Mouse (Mus musculus) right cerebral cortex, adult 18-20 months (tissue): ENCODE measurements at regions not wholly inside any gene's neighbourhood (a gene's known extent, or its start where the extent isn't known, plus 50 kb on each side); places are given as distances from the start of the nearest gene placed in this dataset.
"Not testable (repeated sequence)": the region's sequence is repeated elsewhere in the genome, so short reads cannot be mapped to it uniquely, and the experiment has no call there.

Experiments used
- DNase-seq: peaks from one replicate; pipeline ENCODE4 v3.0.0; 2022; ENCODE audit warnings: mixed read lengths

DNA sequence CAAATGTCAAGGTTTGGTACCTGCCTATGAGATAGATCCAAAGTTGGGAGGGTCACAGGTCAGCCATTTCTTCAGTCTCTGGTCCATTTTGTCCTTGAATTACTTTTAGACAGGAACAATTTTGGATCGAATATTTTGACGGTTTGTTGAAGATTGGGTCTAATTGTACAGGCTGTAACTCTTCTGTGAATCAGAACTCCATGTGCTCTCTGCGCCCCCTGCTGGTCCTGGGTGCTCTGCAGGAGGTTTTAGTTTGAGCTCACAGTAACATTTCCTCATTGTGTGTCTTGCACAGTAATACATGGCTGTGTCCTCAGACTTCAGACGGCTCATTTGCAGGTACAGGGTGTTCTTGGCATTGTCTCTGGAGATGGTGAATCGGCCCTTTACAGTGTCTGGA, 158.1 kb downstream of the Adam6a start:
- not testable (repeated sequence) for DNase-seq

DNA sequence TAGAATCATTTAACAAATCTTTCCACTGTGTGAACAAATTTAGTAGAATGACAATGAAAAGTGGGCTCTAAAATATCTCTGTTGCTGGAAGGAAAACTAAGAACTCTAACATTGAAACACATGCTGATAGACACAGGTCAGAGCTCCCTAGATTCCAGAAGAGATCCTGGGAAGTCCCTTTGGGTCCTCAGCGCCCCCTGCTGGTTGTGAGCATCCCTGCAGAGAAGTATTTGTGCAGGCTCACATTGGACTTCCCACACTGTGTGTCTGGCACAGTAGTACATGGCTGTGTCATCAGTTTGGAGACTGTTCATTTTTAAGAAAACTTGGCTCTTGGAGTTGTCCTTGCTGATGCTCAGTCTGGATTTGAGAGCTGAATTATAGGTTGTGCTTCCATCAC, 172.7 kb downstream of the Adam6a start:
- peak; percentile 14 for DNase-seq

DNA sequence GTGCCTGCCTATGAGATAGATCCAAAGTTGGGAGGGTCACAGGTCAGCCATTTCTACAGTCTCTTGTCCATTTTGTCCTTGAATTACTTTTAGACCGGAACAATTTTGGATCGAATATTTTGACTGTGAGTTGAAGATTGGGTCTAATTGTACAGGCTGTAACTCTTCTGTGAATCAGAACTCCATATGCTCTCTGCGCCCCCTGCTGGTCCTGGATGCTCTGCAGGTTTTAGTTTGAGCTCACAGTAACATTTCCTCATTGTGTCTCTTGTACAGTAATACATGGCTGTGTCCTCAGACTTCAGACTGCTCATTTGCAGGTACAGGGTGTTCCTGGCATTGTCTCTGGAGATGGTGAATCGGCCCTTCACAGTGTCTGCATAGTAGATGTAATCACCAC, 192.1 kb downstream of the Adam6a start:
- DNase-seq, result peak; percentile 5

DNA sequence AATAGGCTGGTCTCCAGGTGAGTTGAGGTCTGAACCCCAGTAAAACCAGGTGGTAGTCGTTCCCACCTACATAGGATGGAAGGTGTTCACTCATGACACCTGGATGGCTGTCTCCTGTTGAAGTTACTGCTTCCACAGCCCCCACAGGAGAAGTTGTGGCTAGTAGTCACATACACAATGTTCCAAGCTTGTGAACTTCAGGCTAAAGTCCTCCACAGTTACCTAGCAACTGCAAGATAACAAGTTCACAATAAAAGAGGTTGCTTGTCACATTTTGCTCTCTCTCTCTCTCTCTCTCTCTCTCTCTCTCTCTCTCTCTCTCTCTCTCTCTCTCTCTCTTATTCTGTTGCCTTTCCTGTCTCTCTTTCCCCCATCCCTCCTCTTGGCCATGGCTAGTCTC, 202.6 kb downstream of the Adam6a start:
- DNase-seq, result no peak

DNA sequence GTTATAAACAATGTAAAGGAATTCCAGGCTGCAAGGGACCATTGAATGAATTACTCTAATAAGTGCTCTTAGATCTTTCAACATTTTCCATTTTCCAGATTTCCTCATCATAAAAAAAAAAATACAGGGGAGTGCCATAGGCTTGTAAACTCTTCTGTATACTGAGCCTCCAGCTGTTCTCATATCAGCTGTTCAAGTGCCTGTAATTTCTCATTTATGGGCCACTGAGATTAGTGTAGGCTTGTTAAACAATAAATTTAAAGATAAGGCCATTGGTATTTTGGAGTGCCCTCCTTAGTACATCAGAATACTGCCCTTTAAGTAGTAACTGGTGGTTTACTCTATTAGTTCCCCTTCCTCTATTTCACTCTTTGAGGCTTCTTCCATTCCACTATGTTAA, 204.3 kb downstream of the Adam6a start:
- no peak for DNase-seq

DNA sequence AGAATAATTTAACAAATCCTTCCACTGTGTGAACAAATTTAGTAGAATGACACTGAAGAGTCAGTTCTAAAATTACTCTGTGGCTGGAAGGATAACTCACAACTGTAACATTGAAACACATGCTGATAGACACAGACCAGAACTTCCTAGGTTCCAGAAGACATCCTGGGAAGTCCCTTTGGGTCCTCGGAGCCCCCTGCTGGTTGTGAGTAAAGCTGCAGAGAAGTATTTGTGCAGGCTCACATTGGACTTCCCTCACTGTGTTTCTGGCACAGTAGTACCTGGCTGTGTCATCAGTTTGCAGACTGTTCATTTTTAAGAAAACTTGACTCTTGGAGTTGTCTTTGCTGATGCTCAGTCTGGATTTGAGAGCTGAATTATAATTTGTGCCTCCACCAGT, 225.9 kb downstream of the Adam6a start:
- no peak for DNase-seq

DNA sequence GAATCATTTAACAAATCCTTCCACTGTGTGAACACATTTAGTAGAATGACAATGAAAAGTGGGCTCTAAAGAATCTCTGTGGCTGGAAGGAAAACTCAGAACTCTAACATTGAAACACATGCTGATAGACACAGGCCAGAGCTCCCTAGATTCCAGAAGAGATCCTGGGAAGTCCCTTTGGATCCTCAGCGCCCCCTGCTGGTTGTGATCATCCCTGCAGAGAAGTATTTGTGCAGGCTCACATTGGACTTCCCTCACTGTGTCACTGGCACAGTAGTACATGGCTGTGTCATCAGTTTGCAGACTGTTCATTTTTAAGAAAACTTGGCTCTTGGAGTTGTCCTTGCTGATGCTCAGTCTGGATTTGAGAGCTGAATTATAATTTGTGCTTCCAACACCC, 252.2 kb downstream of the Adam6a start:
- DNase-seq, result not testable (repeated sequence)

DNA sequence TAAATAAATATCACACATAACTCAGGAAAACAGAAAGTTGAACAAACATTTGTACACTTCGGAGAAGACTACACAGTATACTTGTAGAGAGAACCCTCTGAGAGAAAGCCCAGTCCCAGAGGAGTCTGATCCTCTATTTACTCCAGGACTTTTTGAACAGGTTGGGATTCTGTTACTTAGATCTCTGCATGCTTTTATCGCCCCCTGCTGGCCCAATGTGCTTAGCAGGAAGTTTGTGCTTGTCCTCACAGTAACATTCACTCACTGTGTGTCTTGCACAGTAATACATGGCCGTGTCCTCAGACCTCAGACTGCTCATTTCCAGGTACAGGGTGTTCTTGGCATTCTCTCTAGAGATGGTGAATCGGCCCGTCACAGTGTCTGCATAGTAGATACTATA, 282.7 kb downstream of the Adam6a start:
- DNase-seq, result no peak

DNA sequence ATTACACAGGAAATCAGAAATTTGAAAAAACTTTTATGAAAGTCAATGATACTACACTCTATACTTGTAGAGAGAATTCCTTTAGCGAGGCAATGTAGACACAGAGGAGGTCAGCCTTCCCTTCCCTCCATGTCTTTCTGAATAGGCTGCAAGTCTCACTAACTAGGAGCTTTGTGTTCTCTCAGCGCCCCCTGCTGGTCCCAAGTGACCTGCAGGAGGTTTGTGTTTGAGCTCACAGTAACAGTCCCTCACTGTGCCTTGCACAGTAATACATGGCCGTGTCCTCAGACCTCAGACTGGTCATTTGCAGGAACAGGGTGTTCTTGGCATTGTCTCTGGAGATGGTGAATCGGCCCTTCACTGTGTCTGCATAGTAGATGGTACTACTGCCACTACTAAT, 315.2 kb downstream of the Adam6a start:
- DNase-seq, result peak; percentile 14

DNA sequence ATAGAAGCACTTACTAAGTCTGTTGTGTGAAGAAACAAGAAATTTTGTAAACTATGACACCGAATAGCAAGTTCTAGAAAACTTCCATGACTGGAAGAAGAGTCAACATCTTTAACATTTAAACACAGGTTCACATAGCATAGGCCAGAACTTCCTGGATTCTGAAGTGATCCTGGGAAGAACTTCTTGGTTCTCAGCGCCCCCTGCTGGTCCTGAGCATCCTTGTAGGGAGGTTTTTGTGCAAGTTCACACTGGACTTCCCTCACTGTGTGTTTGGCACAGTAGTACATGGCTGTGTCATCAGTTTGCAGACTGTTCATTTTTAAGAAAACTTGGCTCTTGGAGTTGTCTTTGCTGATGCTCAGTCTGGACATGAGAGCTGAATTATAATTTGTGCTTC, 335.1 kb downstream of the Adam6a start:
- DNase-seq, result no peak

DNA sequence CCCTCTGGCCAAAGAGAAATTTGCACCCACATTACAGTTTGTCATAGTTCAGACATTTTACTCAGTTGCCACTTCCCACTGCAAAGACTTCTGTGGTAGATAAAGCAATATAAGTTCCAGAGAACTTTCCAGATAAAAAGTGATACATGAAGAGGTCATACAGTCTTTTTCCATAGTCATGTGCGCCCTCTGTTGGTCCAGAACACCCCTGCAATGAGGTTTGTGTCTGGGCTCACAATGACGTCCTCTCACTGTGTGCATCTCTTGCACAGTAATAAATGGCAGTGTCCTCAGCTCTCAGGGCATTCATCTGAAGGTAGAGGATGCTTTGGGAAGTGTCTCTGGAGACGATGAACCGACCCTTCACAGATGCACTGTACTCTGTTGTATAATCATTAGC, 352.4 kb downstream of the Adam6a start:
- DNase-seq, result no peak

DNA sequence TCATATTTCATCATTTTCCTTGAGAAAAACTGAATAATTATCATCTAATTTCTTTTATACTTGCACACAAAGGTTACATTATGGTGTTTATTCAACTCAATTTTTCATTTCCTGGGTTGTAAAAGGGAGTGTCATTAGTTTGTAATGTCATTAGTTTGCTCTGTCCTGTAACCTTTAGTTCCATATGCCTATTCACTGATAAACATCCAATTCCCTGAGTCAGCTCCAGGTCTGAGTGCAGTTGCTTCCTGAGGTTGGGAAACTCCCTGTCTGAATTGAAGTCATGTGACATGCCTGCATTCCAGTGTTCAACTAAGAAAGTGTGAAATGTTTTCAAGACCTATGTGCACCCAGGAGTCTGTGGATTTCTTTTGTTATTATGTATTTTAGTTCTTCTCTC, 362.8 kb downstream of the Adam6a start:
- DNase-seq, result no peak

DNA sequence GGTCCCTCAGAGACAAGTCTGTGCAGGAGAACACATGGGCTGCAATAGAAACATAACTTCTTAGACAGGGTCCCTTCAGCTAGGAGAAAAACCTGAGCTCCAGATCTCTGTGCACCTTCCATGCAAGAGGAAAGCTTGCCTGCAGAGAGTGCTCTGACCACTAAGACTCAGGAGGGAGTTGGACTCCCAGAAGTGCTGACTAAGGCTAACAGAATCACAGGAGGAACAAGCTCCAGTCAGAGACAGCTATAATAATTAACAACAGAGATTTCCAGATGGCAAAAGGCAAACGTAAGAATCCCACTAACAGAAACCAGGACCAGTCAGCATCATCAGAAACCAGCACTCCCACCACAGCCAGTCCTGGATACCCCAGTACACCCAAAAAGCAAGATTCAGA, 364.0 kb downstream of the Adam6a start:
- DNase-seq, result no peak

DNA sequence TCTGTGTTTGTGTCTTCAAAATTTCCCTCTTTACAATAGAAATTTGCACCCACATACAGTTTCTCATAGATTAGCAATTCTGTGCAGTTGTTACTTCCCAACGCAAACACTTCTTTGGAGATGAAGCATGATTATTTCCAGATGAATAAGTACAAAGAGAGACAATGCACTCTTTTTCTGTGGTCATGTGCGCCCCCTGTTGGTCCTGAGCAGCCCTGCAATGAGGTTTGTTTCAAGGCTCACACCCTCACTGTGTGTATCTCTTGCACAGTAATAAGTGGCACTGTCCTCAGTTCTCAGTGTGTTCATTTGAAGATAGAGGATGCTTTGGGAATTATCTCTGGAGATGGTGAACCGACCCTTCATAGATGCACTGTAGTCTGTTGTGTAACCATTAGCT, 368.1 kb downstream of the Adam6a start:
- DNase-seq, result no peak

DNA sequence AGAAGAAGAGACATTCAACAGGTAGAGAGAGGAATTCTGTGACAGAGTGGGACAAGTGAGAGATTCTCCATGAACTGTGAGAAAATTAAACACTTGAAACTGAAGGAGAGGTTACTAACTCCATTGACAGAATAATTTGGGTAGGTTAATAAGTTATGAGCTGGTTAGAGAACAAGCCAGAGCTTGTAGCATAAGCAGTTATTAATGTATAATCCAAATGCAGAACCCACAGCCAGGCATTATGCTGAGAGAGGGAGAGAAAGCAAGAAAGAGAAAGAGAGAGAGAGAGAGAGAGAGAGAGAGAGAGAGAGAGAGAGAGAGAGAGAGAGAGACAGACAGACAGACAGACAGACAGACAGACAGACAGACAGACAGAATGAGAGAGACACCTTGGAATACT, 397.0 kb downstream of the Adam6a start:
- no peak for DNase-seq

DNA sequence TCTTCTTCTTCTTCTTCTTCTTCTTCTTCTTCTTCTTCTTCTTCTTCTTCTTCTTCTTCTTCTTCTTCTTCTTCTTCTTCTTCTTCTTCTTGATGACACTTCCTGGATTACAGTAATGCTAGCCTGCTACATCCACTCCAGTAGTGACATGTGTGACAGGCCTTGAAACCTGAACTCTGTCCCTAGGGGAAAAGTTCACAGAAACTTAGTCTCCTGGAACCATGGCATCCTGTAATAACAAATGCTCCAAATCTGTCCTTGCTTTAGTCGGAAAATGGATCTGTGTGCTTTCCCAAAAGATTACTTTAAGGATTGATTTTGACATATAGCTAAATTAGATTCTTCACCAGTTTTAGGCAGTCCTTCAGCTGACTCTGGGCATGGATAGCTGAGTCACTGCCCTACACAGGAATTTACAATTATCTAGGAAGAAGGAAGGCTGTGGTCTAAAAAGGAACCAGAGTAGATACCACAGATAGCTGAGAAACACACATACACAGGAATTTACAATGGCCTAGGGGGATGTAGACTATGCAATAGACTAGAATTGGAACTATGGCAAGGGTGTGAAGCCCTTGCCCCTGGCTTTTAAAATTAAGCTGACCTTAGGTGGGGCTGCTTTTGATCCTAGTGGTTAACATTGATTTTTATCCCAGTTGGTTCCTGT, 400.1 kb downstream of the Adam6a start:
- DNase-seq, result not testable (repeated sequence)

DNA sequence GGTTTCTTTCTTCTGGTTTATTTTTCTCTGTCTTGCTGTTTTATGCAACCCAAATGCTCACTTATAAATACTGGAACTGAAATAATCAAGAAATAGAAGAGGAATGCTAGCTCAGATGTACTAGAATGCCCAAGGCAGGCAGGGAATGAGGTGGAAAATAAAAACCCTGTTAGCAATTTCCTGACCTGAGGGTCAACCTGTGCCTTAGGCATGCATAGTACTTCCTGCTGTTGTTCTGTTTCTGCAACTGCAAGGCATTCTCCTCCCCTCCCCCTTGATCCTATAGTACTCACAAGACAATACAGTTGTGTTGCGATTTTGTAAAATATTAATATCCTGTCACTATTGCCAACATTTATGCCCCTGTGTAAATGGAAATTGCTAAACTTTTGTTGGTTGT, 402.1 kb downstream of the Adam6a start:
- not testable (repeated sequence) for DNase-seq

DNA sequence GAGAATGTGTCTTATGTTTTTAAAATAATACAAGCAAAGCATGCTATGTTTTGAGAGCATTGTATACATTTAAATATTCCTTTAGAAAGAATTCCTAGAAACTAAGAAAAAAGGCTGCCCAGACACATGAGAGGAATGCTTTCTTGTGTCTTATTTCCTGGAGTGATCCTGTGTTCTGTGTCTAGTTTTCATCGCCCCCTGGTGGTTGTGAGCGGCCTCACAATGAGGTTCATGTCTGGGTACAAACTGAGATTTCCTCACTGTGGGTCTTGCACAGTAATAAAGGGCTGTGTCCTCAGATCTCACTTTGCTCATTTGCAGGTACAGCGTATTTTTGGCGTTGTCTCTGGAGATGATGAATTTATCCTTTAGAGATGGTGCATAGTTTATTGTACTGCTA, 404.3 kb downstream of the Adam6a start:
- DNase-seq, result not testable (repeated sequence)

DNA sequence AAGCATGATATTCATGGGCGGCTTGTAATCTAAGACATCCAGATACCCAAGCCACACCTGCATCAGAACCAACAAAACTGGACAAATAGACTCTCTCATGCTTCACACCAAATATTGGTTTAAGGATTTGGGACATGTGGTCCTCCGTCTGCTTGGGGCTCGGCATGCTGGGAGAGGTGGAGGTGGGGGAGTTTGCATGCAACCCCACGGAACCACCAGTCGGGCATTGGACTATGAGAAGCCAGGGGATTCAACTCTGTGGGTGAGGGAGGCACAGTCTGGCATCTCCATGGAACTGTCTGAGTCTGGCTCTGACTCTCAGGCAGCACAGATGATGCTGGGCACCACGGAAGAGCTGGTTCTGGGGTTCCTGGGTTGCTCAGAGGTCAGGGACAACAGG, 430.6 kb downstream of the Adam6a start:
- no peak for DNase-seq

DNA sequence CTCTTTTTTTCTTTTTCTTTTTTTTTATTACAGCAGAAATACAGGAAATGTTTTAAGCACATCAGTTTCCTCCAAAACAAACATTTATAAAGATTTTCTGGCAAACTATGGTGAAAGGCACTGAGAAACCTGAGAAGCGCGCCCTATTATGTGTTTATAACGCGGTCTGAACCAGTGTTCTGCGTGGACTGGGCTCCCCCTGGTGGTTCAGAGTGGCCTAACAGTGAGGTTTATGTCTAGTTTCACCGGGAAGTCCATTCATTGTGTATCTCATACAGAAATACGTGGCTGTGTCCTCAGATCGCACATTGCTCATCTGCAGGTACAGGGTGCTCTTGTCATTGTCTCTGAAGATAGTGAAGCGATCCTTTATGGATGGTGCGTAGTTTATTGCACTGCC, 437.9 kb downstream of the Adam6a start:
- DNase-seq, result peak; percentile 74

DNA sequence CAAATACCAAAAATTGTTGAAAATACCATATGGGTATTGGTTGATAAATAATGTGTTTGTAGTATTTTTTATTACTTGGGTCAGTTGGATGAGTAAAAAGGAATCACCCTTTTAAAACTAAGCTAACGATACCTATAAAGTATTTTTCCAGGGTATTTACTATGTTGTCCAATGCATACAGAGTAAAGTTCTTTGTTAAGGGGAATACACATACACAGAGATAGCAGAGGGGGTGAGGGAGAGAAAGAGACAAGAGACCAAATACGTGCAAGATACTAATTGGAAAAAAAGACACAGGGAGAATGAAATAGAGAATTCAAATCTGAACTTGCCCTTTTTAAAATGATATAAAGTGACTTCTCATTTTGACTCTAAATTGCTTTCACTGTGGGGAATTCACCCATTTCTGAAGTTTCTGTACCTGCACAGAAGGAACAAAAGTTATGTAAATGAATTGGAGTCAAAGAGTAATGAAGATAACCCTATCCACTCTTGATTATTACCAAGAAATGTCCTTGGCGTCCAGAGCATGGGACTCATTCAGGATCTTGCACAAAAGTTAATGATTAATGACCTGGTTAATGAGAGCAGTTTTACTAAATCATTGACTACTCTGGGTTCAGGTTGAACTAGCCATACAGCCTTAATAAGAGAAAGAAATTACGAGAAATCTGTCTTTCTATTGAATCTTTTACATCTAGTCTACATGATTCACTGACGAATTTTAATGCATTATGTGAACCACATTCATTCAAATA, 443.7 kb downstream of the Adam6a start:
- DNase-seq, result no peak

DNA sequence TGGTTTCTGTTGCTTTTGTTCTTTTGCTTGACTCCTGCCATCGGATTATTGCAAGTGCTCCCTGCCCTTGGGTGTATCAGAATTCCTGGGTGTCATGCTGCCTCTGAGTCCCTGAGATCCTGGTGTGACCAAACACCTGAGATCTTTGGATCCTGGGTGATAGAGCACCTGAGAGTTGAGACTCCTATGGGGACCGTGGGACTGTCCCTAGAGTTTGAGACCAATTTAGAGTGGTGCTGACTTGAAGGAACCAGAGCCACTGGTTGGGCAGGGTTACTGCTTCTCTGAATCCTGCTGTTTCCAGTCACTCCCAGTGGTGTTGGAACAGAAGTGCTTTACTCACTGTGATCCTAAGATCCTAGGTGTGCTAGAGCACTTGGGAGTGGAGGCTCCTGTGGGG, 448.7 kb downstream of the Adam6a start:
- DNase-seq, result no peak

DNA sequence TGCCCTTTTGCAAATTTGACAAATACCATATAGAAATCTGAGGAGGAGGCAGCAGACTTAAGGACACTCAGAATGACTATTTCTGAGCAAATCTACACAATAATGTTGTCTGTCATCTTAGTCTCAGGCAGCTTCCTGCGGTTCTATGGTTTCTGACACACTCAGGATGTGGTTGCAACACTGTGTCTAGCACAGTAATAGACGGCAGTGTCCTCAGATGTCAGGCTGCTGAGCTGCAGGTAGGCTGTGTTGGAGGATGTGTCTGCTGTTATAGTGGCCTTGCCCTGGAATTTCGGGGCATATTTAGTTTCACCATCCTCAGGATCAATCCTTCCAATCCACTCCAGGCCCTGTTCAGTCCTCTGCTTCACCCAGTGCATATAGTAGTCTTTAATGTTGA, 450.6 kb downstream of the Adam6a start:
- DNase-seq, result not testable (repeated sequence)

DNA sequence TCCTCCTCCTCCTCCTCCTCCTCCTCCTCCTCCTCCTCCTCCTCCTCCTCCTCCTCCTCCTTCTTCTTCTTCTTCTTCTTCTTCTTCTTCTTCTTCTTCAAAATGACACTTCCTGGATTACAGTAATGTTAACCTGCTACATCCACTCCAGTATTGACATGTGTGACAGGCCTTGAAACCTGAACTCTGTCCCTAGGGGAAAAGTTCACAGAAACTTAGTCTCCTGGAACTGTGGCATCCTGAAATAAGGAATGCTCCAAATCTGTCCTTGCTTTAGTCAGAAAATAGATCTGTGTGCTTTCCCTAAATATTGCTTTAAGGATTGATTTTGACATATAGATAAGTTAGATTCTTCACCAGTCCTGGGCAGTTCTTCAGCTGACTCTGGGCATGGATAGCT, 464.8 kb downstream of the Adam6a start:
- DNase-seq, result not testable (repeated sequence)

DNA sequence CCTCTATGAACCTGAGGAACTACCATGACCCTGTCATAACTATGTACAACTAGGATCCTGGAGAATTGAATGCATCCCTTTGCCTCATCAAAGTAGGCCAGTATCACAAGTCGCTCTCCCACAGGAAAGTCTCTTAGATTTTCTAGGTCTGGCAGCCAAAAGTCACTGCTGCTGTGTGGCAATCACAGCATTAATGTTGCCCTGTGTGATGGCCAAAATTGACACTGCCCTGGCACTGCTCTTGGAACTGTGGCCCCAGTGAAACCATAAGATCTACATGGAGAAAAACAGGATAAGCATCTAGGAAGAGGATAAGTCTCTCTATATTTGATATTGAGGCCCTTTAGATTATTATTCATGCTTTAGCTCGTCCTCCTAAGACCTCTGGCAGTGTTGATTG, 465.7 kb downstream of the Adam6a start:
- DNase-seq, result no peak
